Mouse (Mus musculus) embryonic facial prominence, embryonic 13.5 days (tissue): Measurements from ENCODE around the gene Pnmal1. TPM values are rescaled to one million over a fixed set of nuclear protein-coding genes. Genes with fewer than 3 reads are reported as not detected.

Source experiments
- ATAC-seq: fragments of 200-750 bp; cut with Nextera tagmentation; 2 replicates; pipeline ENCODE4 v1.8.0; 2017; ENCODE audit warnings: low read depth; ENCODE audit not compliant: insufficient number of reproducible peaks, insufficient read depth, low FRiP score, low TSS enrichment
- H3K27ac ChIP-seq: fragments of 300-500 bp; sonication (generic); 2 replicates; pipeline ENCODE4 v1.5.1; 2015; ENCODE audit warnings: moderate library complexity, mild to moderate bottlenecking, inconsistent platforms
- H3K27me3 ChIP-seq: fragments of 300-500 bp; sonication (generic); 2 replicates; pipeline ENCODE4 v1.6.1; 2015; ENCODE audit warnings: mild to moderate bottlenecking, inconsistent platforms
- H3K36me3 ChIP-seq: fragments of 300-500 bp; sonication (generic); 2 replicates; pipeline ENCODE4 v1.6.1; 2015; ENCODE audit warnings: mild to moderate bottlenecking, inconsistent platforms
- H3K4me1 ChIP-seq: fragments of 300-500 bp; sonication (generic); 2 replicates; pipeline ENCODE4 v1.6.1; 2015; ENCODE audit warnings: inconsistent platforms
- H3K4me2 ChIP-seq: fragments of 300-500 bp; sonication (generic); 2 replicates; pipeline ENCODE4 v1.6.1; 2015; ENCODE audit warnings: moderate library complexity, mild to moderate bottlenecking, inconsistent platforms
- H3K4me3 ChIP-seq: fragments of 300-500 bp; sonication (generic); 2 replicates; pipeline ENCODE4 v1.5.1; 2015; ENCODE audit warnings: mild to moderate bottlenecking, inconsistent platforms
- H3K9ac ChIP-seq: fragments of 300-500 bp; sonication (generic); 2 replicates; pipeline ENCODE4 v1.6.1; 2015; ENCODE audit warnings: mild to moderate bottlenecking, inconsistent platforms
- H3K9me3 ChIP-seq: fragments of 300-500 bp; sonication (generic); 2 replicates; pipeline ENCODE4 v1.6.1; 2016; ENCODE audit warnings: inconsistent platforms
- WGBS: fragments of 180-500 bp; shearing (Covaris S2); methylation state at CpG from one replicate; pipeline ENCODE4 v1.1.7; 2015; ENCODE audit warnings: mixed read lengths; 5-methylcytosine and 5-hydroxymethylcytosine counted together
- polyA plus RNA-seq: library from polyadenylated mRNA; unstranded; fragments of >200 nt; fragmentation: Nextera tagmentation; extraction: Ambion mirVana; gene quantifications from 2 replicates; pipeline ENCODE4 v1.2.1, GENCODE M21; 2015

Pnmal1 gene
- polyA plus RNA-seq, 1 experiment from 2014 or later: 1.2 TPM

- H3K27me3 ChIP-seq: no peaks in the 10 kb centered on the region
- H3K4me2 ChIP-seq: no peak overlapping the region
- H3K27ac ChIP-seq: no peak overlapping the region
- no peaks in the 10 kb centered on the region for H3K9me3 ChIP-seq
- H3K4me3 ChIP-seq: no peak overlapping the region
- H3K9ac ChIP-seq: no peak overlapping the region
- no peaks in the 10 kb centered on the region for H3K4me1 ChIP-seq
- H3K36me3 ChIP-seq: peaks cover 100% of the 10 kb centered on the region
- 88% methylated on average over 5 of the region's 5 CpGs for WGBS
- ATAC-seq: no peak
Measured at GRCm38 (mm10) chr7:17010010-17010347, 50.5 kb downstream of the Pnmal1 start.

GRCm38 (mm10) chr7:17011909-17012590, 52.6 kb downstream of the Pnmal1 start:
- H3K4me2 ChIP-seq: no peak overlapping the region
- H3K27ac ChIP-seq: no peak overlapping the region
- H3K9me3 ChIP-seq: no peaks in the 10 kb centered on the region
- H3K9ac ChIP-seq: no peak overlapping the region
- no peaks in the 10 kb centered on the region for H3K27me3 ChIP-seq
- 92% methylated on average over 7 of the region's 7 CpGs for WGBS
- no peak for ATAC-seq
- H3K4me3 ChIP-seq: no peak overlapping the region
- H3K36me3 ChIP-seq: peaks cover 100% of the 10 kb centered on the region
- H3K4me1 ChIP-seq: 0 out of 2 replicates have a peak, but pooled peaks cover 2% of the 10 kb centered on the region

Other genes with a start within 250 kb of the Pnmal1 start
- not detected in 2 replicates for gene Ceacam9, start 237.8 kb upstream of the Pnmal1 start, polyA plus RNA-seq
- 272 and 278 TPM in 2 replicates for gene Ap2s1, start 221.3 kb upstream of the Pnmal1 start, polyA plus RNA-seq
- 28.2 and 29.1 TPM in 2 replicates for gene Slc1a5, start 178.3 kb upstream of the Pnmal1 start, polyA plus RNA-seq
- gene Strn4, start 143.8 kb upstream of the Pnmal1 start, polyA plus RNA-seq: 122 and 124 TPM in 2 replicates
- gene Fkrp, start 142.9 kb upstream of the Pnmal1 start, polyA plus RNA-seq: 26.8 and 30.5 TPM in 2 replicates
- gene Prkd2, start 116.8 kb upstream of the Pnmal1 start, polyA plus RNA-seq: 20.5 and 20.8 TPM in 2 replicates
- 4.9 TPM in 2 replicates for gene Dact3, start 84.4 kb upstream of the Pnmal1 start, polyA plus RNA-seq
- 19.9 and 32.0 TPM in 2 replicates for gene Gng8, start 67.9 kb upstream of the Pnmal1 start, polyA plus RNA-seq
- gene Ptgir, start 53.2 kb upstream of the Pnmal1 start, polyA plus RNA-seq: 1.2 TPM in 2 replicates
- 104 and 111 TPM in 2 replicates for gene Calm3, start 35.6 kb upstream of the Pnmal1 start, polyA plus RNA-seq
- 10.5 and 10.9 TPM in 2 replicates for gene Pnmal2, start 15.0 kb upstream of the Pnmal1 start, polyA plus RNA-seq
- gene Gm42372, start 23.4 kb downstream of the Pnmal1 start, polyA plus RNA-seq: 0.18 and 0.25 TPM in 2 replicates
- gene Ccdc8, start 33.0 kb downstream of the Pnmal1 start, polyA plus RNA-seq: 20.7 and 22.1 TPM in 2 replicates
- 109 and 112 TPM in 2 replicates for gene Ppp5c, start 68.2 kb downstream of the Pnmal1 start, polyA plus RNA-seq
- 14.7 and 16.5 TPM in 2 replicates for gene Hif3a, start 102.7 kb downstream of the Pnmal1 start, polyA plus RNA-seq
- 0.14 and 0.21 TPM in 2 replicates for gene Psg16, start 114.4 kb downstream of the Pnmal1 start, polyA plus RNA-seq
- not detected in 2 replicates for gene Ceacam3, start 190.6 kb downstream of the Pnmal1 start, polyA plus RNA-seq
- gene Psg29, start 243.8 kb downstream of the Pnmal1 start, polyA plus RNA-seq: not detected in 2 replicates